Mouse (Mus musculus): ENCODE measurements around the gene Hipk1. TPM values are rescaled to one million over a fixed set of nuclear protein-coding genes. Genes with fewer than 3 reads are reported as not detected.

Hipk1 gene
- total RNA-seq, 2 experiments from 2014 or later, result 100 to 114 TPM

GRCm38 (mm10) chr3:103726642-103727041, 64.7 kb downstream of the Hipk1 start:
- no peak for DNase-seq
- intact Hi-C loops (cut with DNase I), result no loop called here

DNA sequence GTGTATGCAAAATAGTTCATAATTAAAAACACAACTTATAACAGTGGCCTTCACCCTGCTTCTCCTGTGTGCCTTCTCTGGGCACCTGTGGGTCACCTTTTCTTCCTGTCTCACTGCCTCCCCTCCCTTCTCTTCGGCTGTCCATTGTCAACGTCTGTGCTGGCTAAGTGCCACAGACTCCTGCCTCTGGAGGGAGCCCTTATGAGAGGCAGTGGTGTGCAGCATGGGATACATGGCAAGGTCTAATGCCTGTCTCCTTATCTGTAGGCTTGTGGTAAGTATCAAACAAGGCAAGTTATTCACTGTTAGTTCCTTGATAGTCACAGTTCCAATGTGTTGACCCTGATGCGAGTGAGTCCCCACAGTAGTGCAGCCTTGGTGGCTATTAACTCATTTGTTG, 67.2 kb downstream of the Hipk1 start:
- intact Hi-C loops (cut with DNase I), result no loop called here
- no peak for DNase-seq

GRCm38 (mm10) chr3:103718728-103719127, 72.6 kb downstream of the Hipk1 start:
- intact Hi-C loops (cut with DNase I), result no loop called here
- DNase-seq, result no peak

DNA sequence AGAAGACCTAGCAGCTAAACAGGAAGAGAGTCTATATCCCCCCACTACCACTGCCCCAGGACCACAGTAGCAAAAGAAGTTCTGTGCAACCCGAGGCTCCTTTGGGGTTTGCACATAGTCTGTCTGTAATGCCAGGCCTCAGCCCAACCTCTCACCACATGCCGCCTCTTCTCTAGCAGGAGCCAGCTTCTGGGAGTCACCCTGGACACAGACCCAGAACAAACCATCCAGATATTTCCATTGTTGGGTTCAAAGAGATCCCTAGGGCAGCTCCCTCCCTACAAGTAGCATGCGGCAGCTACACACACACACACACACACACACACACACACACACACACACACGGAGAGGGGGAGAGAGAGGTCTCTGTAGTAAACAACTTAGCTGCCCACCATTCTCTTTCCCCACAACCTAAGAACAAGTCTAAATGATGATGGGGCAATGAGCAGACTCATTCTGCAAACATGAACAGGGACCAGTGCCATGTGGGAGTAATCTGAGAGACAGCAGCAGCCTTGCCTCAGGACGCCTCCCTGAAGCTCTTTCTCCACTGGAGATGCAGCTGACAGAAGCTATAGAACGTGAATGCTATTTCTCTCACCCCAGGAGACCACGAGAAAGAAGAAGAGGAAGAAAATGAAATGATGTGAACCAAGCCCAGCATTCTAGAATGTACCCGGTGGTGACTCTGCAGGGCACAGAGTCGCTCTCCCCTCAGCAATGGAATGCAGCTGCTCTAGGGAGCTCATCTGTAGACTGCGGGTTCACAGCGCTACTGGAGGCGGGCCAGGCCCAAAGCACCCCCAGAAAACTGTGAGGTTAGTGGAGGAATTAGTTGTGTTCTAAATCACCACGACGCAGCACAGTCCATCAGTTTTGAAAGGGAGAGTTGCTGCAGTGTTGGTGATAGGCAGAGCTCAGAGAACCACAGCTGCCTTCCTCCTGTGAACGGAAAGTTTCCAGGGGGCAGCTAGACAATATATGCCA, 74.3 kb downstream of the Hipk1 start:
- DNase-seq, result peak in 1 of 2 experiments; percentile 24
- intact Hi-C loops (cut with DNase I), result no loop called here

- peak in 1 of 2 experiments; percentile 32 for DNase-seq
Measured at GRCm38 (mm10) chr3:103715762-103716693, 75.3 kb downstream of the Hipk1 start.

GRCm38 (mm10) chr3:103714942-103715341, 76.4 kb downstream of the Hipk1 start:
- no peak for DNase-seq

More at GRCm38 (mm10) chr3:103715762-103716693, 75.3 kb downstream of the Hipk1 start:
- intact Hi-C loops (cut with DNase I), result no loop called here

GRCm38 (mm10) chr3:103714236-103714875, 77.0 kb downstream of the Hipk1 start:
- intact Hi-C loops (cut with DNase I), result no loop called here

More at GRCm38 (mm10) chr3:103714942-103715341, 76.4 kb downstream of the Hipk1 start:
- intact Hi-C loops (cut with DNase I), result no loop called here

DNA sequence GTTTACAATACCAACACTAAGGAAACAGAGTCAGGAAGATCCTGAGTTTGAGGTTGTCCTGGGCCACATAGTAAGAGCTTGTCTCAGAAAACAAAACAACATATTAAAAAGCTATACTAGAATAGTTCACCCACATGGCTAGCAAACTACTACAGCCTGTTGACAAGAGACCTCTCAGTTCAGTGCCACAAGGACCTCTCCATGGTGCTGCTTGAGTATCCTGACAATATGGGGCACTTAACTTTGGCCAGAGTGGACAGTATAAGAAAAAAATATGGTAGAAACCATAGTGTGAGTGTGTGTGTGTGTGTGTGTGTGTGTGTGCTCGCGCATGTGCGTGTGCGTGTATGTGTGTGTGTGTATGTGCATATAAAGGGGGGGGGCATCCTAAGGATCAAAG, 79.2 kb downstream of the Hipk1 start:
- DNase-seq, result no peak
- intact Hi-C loops (cut with DNase I), result no loop called here

More at GRCm38 (mm10) chr3:103714236-103714875, 77.0 kb downstream of the Hipk1 start:
- DNase-seq, result no peak

- DNase-seq, result no peak
- intact Hi-C loops (cut with DNase I), result no loop called here
Measured at GRCm38 (mm10) chr3:103709470-103710040, 81.8 kb downstream of the Hipk1 start.

GRCm38 (mm10) chr3:103705426-103705825, 85.9 kb downstream of the Hipk1 start:
- DNase-seq, result no peak
- intact Hi-C loops (cut with DNase I), result no loop called here

DNA sequence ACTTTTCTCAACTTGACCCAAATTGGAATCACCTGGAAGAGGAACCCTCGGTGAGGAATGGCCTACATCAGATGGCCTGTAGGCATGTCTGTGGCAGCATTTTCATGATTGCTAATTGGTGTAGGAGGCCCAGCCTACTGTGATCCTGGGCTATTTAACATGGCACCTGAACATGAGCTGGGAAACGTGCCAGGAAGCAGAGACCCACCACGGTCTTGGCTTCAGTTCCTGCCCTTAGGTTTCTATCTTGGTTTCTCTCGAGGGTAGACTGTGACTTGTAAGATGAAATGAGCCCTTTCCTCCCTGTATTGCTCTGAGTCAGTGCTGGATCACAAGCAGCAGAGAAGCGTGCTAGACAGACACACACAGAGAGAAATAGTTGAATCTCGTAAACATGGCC, 86.7 kb downstream of the Hipk1 start:
- intact Hi-C loops (cut with DNase I), result no loop called here
- DNase-seq, result no peak

DNA sequence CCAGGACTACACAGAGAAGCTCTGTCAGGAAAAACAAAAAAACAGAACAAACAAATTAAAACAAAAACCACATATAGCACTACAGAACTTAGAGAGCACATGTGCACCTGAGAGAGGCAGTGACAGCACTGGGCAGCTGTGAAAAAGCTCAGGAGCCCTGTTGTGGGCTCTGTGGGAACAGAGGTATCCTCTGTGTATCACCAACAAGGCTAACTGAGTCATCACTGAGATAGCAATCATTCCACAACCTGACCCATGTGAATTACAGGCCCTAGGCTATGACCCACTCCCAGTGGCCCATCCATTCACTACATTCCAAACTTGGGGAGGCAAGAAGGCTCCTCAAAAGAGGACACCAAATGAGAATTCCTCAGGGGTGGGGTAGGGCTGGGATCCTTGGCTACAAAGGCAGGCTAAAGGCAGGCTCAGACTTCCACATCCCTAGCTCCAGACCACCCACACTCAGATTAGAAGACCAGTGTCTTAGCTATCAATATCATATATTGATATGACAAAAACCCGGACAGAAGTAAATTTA, 94.9 kb downstream of the Hipk1 start:
- DNase-seq, result no peak

DNA sequence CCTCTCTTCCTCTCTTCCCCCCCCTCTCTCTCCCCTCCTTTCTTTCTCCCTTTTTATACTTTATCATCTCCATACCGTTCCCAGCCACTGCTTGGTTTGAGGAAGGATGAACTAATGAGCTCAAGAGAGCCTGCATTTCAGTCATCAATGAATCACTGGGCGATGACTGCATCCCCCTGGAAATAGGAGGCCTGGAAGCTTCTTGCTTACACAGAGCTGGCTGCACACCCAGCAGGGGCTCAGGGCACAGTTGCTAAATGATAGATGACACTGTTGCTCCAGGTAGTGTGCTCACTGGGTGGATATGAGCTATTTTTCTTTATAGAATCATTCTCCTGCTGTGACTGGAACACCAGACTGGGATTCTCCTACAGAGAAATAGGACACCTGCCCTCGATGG, 95.8 kb downstream of the Hipk1 start:
- no peak for DNase-seq
- intact Hi-C loops (cut with DNase I), result no loop called here

More for the DNA sequence above, 94.9 kb downstream of the Hipk1 start:
- intact Hi-C loops (cut with DNase I), result no loop called here

DNA sequence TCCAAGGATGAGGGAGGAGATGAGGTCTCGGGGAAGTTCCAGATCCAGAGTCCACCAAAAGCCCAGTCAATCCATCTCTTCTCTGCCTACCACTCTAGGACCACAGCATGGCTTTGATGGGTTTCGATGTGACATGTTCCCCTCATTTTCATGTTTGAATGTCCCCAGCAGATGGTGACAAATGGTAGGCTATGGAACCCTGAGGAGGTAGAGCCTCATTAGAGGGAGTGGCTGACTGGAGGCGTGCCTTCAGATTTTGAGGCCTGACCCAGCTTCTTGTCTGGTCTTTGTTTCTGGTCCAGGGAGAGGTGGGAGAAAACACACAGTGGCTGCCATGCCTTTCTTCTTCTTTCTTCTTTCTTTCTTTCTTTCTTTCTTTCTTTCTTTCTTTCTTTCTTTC, 100.9 kb downstream of the Hipk1 start:
- peak; percentile 5 to 15 for DNase-seq
- intact Hi-C loops (cut with DNase I), result no loop called here

Other genes with a start within 250 kb of the Hipk1 start
- gene Syt6, start 216.3 kb downstream of the Hipk1 start, total RNA-seq (2021), result not detected
- 1 to 10 TPM in 1 of 2 experiments, not detected in 1; 2.0 TPM for gene Atg4a-ps, start 145.5 kb downstream of the Hipk1 start, total RNA-seq (2021)
- 1 to 10 TPM; 5.2 to 6.0 TPM for gene Olfml3, start 53.6 kb downstream of the Hipk1 start, total RNA-seq (2021)
- not detected for gene Gm10964, start 52.2 kb downstream of the Hipk1 start, total RNA-seq (2021)
- 1 to 10 TPM; 6.5 to 9.2 TPM for gene Dclre1b, start 17.9 kb upstream of the Hipk1 start, total RNA-seq (2021)
- gene Ap4b1, start 18.0 kb upstream of the Hipk1 start, total RNA-seq (2021), result 10 to 100 TPM; 12.4 to 14.0 TPM
- gene Gm43064, start 18.0 kb upstream of the Hipk1 start, total RNA-seq (2021), result not detected
- gene Bcl2l15, start 41.0 kb upstream of the Hipk1 start, total RNA-seq (2021), result not detected
- under 1 TPM; 0.61 to 0.62 TPM for gene Ptpn22, start 68.2 kb upstream of the Hipk1 start, total RNA-seq (2021)
- gene Rsbn1, start 122.6 kb upstream of the Hipk1 start, total RNA-seq (2021), result 1 to 10 TPM; 8.6 to 9.0 TPM
- gene Phtf1, start 176.5 kb upstream of the Hipk1 start, total RNA-seq (2021), result 1 to 10 TPM; 7.3 to 7.6 TPM

All from heart, postnatal 36 days (tissue).